Mouse (Mus musculus) lung, embryonic 15.5 days (tissue): ENCODE measurements at regions not wholly inside any gene's neighbourhood (a gene's known extent, or its start where the extent isn't known, plus 50 kb on each side); places are given as distances from the start of the nearest gene placed in this dataset.

Experiments
- ATAC-seq: fragments of 200-750 bp; cut with Nextera tagmentation; 2 replicates; pipeline ENCODE4 v1.8.0; 2017; ENCODE audit warnings: moderate number of reproducible peaks, borderline replicate concordance; ENCODE audit not compliant: low FRiP score, low TSS enrichment; ENCODE audit errors: extremely low read depth
- H3K27ac ChIP-seq: fragments of 300-500 bp; sonication (generic); 2 replicates; pipeline ENCODE4 v1.5.1; 2015; ENCODE audit warnings: moderate library complexity, mild to moderate bottlenecking, inconsistent platforms
- H3K27me3 ChIP-seq: fragments of 300-500 bp; sonication (generic); 2 replicates; pipeline ENCODE4 v1.6.1; 2015; ENCODE audit warnings: inconsistent platforms
- H3K36me3 ChIP-seq: fragments of 300-500 bp; sonication (generic); 2 replicates; pipeline ENCODE4 v1.6.1; 2015; ENCODE audit warnings: inconsistent platforms
- H3K4me1 ChIP-seq: fragments of 300-500 bp; sonication (generic); 2 replicates; pipeline ENCODE4 v1.6.1; 2015; ENCODE audit warnings: inconsistent platforms
- H3K4me2 ChIP-seq: fragments of 300-500 bp; sonication (generic); 2 replicates; pipeline ENCODE4 v1.6.1; 2015; ENCODE audit warnings: inconsistent platforms, mild to moderate bottlenecking, moderate library complexity
- H3K4me3 ChIP-seq: fragments of 300-500 bp; sonication (generic); 2 replicates; pipeline ENCODE4 v1.5.1; 2015; ENCODE audit warnings: mild to moderate bottlenecking, inconsistent platforms
- H3K9ac ChIP-seq: fragments of 300-500 bp; sonication (generic); 2 replicates; pipeline ENCODE4 v1.6.1; 2015; ENCODE audit warnings: inconsistent platforms
- H3K9me3 ChIP-seq: fragments of 300-500 bp; sonication (generic); 2 replicates; pipeline ENCODE4 v1.6.1; 2016; ENCODE audit warnings: inconsistent platforms
- WGBS: fragments of 180-500 bp; shearing (Covaris S2); methylation state at CpG from one replicate; pipeline ENCODE4 v1.1.7; 2015; 5-methylcytosine and 5-hydroxymethylcytosine counted together

GRCm38 (mm10) chr11:18821384-18821783 lies 197.4 kb downstream of the Meis1 start:
- WGBS, result 37% methylated on average over 1 of the region's 1 CpGs
- Histone ChIP-seq H3K9ac (no peak overlapping the region), H3K4me3 (no peak overlapping the region), H3K4me1 (no peaks in the 10 kb centered on the region), H3K9me3 (no peaks in the 10 kb centered on the region), H3K36me3 (no peaks in the 10 kb centered on the region), H3K27ac (no peak overlapping the region), H3K27me3 (no peaks in the 10 kb centered on the region), H3K4me2 (no peak overlapping the region)
- ATAC-seq, result no peak

DNA sequence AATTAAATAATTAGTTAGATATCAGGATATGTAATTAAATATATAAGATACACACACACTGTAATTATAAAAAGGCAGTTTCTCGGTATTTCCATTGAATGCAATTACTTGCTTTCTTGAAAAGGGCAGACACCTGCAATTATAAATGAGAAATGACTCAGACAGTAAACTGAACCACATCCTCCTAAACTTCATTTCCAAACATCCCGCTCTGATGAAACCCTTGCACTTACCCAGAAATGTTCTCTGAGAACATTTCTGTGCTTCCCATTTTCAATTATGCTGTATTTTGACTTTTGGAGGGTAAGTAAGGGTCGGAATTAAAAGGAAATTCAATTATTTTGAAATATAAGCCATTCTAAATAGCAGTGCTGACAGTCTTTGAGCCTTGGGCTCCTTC lies 204.7 kb downstream of the Meis1 start:
- no peaks in the 10 kb centered on the region for H3K27me3 ChIP-seq
- no peak overlapping the region for H3K27ac ChIP-seq
- H3K36me3 ChIP-seq, result no peaks in the 10 kb centered on the region
- no peak overlapping the region for H3K9ac ChIP-seq
- no peaks in the 10 kb centered on the region for H3K4me1 ChIP-seq
- no peak overlapping the region for H3K4me2 ChIP-seq
- no peak overlapping the region for H3K4me3 ChIP-seq
- ATAC-seq, result no peak
- WGBS, result 91% methylated on average over 3 of the region's 3 CpGs
- no peaks in the 10 kb centered on the region for H3K9me3 ChIP-seq

DNA sequence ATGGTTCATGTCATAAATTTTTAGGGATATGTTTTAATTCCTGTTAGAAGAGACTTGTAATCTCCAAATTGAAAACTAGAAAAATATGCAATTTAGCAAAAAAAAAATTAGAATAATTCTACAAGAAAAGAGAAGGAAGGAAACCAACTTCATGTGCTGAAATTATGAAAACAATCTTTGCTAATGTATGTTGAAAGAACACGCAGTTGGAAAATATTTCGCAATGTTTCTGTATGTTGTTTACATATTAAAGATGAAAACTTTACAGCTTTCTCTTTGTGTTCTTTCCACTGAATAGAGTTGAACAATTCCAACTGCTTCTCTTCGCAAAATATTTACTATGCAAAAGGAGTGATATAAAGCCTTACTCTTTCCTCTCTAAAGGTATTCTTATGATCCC lies 251.3 kb downstream of the Meis1 start:
- Histone ChIP-seq H3K4me2 (no peak overlapping the region), H3K9ac (no peak overlapping the region), H3K4me1 (no peaks in the 10 kb centered on the region), H3K27me3 (no peaks in the 10 kb centered on the region), H3K27ac (no peak overlapping the region), H3K36me3 (no peaks in the 10 kb centered on the region), H3K4me3 (no peak overlapping the region), H3K9me3 (no peaks in the 10 kb centered on the region)
- 85% methylated on average over 3 of the region's 3 CpGs for WGBS
- ATAC-seq, result no peak

DNA sequence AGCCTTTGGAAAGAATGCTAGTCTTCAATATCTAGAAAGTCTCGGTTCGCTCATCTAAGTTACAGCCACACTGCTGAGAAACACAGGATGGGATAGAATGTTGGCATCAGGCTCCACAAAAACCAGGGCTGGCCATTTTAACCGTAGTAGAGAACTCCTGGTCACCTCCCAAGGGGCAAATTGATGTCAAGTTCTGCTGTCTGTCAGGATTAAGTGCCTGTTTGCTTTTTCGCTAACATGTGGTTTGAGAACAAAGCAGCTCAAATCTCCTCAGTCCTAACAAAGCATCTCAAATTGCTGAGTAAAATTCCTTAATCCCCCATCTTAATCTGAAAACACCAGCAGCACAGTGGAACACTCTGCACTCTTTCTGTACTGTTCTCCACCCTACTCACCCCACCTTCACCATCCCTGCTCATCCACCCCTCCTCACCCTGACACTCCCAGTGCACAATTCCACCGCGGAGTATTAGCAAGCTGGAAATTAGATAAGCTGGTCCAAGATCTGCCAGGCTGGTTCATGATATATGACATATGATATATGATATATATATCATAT lies 252.2 kb downstream of the Meis1 start:
- H3K27me3 ChIP-seq, result no peaks in the 10 kb centered on the region
- H3K4me3 ChIP-seq, result no peak overlapping the region
- H3K27ac ChIP-seq, result no peak overlapping the region
- no peaks in the 10 kb centered on the region for H3K36me3 ChIP-seq
- H3K9ac ChIP-seq, result no peak overlapping the region
- no peak overlapping the region for H3K4me2 ChIP-seq
- H3K4me1 ChIP-seq, result no peaks in the 10 kb centered on the region
- ATAC-seq, result no peak
- WGBS, result 73% methylated on average over 6 of the region's 6 CpGs
- no peaks in the 10 kb centered on the region for H3K9me3 ChIP-seq

DNA sequence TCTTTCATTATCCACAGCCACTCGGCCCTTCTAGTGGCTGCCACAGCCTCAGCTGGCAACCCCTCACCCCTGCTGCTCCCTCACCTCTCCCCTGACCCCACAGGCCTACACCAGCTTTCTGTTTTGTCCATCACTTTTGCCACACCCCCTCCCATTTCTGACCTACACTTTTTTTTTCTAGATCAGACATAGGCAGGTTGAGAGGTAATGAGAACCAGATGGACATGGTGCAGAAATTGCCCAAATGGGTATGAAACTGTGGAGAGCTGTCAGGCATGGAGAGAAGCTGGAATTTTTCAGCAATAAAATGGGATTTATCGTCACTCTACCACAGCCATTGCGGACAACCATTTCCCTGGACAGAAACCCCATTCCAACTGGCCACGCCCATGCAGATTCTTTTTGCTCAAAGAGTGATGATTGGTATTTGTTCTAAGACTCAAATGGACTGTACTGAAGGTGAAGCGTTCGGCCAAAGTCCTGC lies 260.2 kb downstream of the Meis1 start:
- Histone ChIP-seq H3K27ac (no peak overlapping the region), H3K27me3 (no peaks in the 10 kb centered on the region), H3K4me3 (no peak overlapping the region), H3K4me2 (no peak overlapping the region), H3K9ac (no peak overlapping the region), H3K9me3 (no peaks in the 10 kb centered on the region), H3K36me3 (no peaks in the 10 kb centered on the region), H3K4me1 (peaks cover 12% of the 10 kb centered on the region)
- ATAC-seq, result no peak
- WGBS, result 67% methylated on average over 6 of the region's 6 CpGs

GRCm38 (mm10) chr11:18756576-18756975 lies 262.2 kb downstream of the Meis1 start:
- Histone ChIP-seq H3K4me3 (no peak overlapping the region), H3K9me3 (no peaks in the 10 kb centered on the region)

DNA sequence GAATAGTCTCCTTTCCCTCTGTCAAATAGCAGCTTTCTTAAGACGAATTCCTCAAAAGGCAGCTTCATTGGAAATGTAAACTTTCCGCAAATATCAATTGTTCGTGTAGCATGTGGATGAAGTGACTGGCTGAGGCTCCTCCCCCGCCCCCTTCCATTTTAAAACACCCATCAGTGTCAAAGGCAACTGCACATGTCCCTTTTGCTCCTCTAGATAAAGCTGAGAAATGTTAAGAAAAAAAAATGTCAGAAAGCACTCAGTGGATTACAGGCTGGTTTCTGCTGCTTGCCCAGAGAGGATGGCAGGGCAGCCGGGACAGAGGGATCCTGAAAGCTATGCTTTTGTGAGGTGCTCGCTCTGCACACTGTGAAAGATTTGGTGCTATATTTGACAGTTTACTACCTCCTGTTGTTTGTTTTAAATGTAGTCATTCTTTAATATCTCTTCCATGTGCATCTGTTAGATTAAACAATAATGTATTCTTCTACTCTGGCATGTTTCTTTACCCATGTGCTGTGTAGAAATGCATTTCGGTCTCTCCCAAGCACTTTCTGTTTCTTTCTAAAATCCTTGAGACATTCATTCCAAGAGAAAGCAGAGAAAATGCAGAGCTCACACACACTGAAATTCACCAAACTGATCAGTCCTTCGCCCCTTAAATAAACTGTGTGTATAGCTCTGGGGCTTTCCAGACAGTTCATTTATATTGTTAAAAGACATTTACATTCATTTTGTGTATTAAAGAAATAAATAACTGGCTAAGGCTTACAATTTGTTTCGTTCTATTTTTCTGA lies 263.9 kb downstream of the Meis1 start:
- H3K4me1 ChIP-seq, result peaks cover 33% of the 10 kb centered on the region
- 16% methylated on average over 9 of the region's 9 CpGs for WGBS
- no peaks in the 10 kb centered on the region for H3K36me3 ChIP-seq
- H3K4me2 ChIP-seq, result peak overlapping the region; percentile 43
- ATAC-seq, result no peak
- peak overlapping the region; percentile 61 for H3K27ac ChIP-seq
- H3K4me3 ChIP-seq, result peak overlapping the region; percentile 4
- no peak overlapping the region for H3K9ac ChIP-seq
- H3K27me3 ChIP-seq, result no peaks in the 10 kb centered on the region
- no peaks in the 10 kb centered on the region for H3K9me3 ChIP-seq

More at GRCm38 (mm10) chr11:18756576-18756975, 262.2 kb downstream of the Meis1 start:
- WGBS, result 26% methylated on average over 1 of the region's 1 CpGs
- Histone ChIP-seq H3K9ac (no peak overlapping the region), H3K36me3 (no peaks in the 10 kb centered on the region), H3K27me3 (no peaks in the 10 kb centered on the region), H3K4me1 (peaks cover 23% of the 10 kb centered on the region), H3K27ac (no peak overlapping the region), H3K4me2 (no peak overlapping the region)
- ATAC-seq, result no peak

- no peaks in the 10 kb centered on the region for H3K27me3 ChIP-seq
- H3K4me3 ChIP-seq, result no peak overlapping the region
- no peak overlapping the region for H3K9ac ChIP-seq
- no peaks in the 10 kb centered on the region for H3K36me3 ChIP-seq
- 14% methylated on average over 9 of the region's 9 CpGs for WGBS
- H3K4me2 ChIP-seq, result peak overlapping the region; percentile 43; the same call in 1 of the 2 replicates
- H3K9me3 ChIP-seq, result no peaks in the 10 kb centered on the region
- no peak overlapping the region for H3K27ac ChIP-seq
- H3K4me1 ChIP-seq, result peaks cover 42% of the 10 kb centered on the region
- ATAC-seq, result no peak
These were observed 264.9 kb downstream of the Meis1 start for GRCm38 (mm10) chr11:18753856-18754255.

- H3K27ac ChIP-seq, result no peak overlapping the region
- no peak overlapping the region for H3K9ac ChIP-seq
- no peaks in the 10 kb centered on the region for H3K36me3 ChIP-seq
- H3K4me1 ChIP-seq, result peaks cover 47% of the 10 kb centered on the region
- WGBS, result 41% methylated on average over 1 of the region's 1 CpGs
- no peak for ATAC-seq
- no peaks in the 10 kb centered on the region for H3K9me3 ChIP-seq
- H3K4me2 ChIP-seq, result no peak overlapping the region
- no peaks in the 10 kb centered on the region for H3K27me3 ChIP-seq
- H3K4me3 ChIP-seq, result no peak overlapping the region
These were observed 265.5 kb downstream of the Meis1 start for GRCm38 (mm10) chr11:18753246-18753645.

DNA sequence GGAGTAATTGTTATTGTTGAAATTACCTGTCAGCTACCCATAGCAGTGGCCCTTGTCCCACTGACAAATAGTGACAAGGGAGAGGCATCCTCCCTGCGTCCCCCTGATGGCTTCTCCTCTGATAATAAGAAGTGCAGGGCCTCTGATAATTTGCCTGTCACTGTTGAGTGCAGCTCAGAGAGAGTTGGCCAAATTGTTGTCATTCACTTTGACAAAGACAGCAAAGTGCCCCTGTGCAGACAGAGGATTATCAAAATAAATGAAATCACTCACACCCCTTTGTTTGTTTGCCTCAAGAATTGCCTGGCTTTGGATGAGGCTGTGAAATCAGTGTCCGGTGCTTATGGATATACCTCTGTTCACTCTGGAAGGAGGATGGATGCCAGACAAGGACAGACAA lies 266.3 kb downstream of the Meis1 start:
- ATAC-seq, result no peak
- Histone ChIP-seq H3K4me1 (peaks cover 54% of the 10 kb centered on the region), H3K4me2 (no peak overlapping the region), H3K4me3 (no peak overlapping the region), H3K36me3 (no peaks in the 10 kb centered on the region), H3K9ac (no peak overlapping the region), H3K9me3 (no peaks in the 10 kb centered on the region), H3K27me3 (no peaks in the 10 kb centered on the region), H3K27ac (no peak overlapping the region)
- 42% methylated on average over 2 of the region's 2 CpGs for WGBS

GRCm38 (mm10) chr11:18750911-18751841 lies 267.6 kb downstream of the Meis1 start:
- no peaks in the 10 kb centered on the region for H3K9me3 ChIP-seq
- peak overlapping the region; percentile 48 for H3K4me2 ChIP-seq
- peaks cover 62% of the 10 kb centered on the region for H3K4me1 ChIP-seq
- H3K4me3 ChIP-seq, result peak overlapping the region; percentile 22
- peak overlapping the region; percentile 57 for H3K27ac ChIP-seq
- H3K9ac ChIP-seq, result no peak overlapping the region
- H3K36me3 ChIP-seq, result no peaks in the 10 kb centered on the region
- no peaks in the 10 kb centered on the region for H3K27me3 ChIP-seq
- ATAC-seq, result peak; percentile 41; the same call in 1 of the 2 replicates
- WGBS, result 4% methylated on average over 20 of the region's 20 CpGs

- 51% methylated on average over 2 of the region's 2 CpGs for WGBS
- ATAC-seq, result no peak
- peaks cover 70% of the 10 kb centered on the region for H3K4me1 ChIP-seq
- H3K27me3 ChIP-seq, result no peaks in the 10 kb centered on the region
- H3K4me3 ChIP-seq, result no peak overlapping the region
- no peaks in the 10 kb centered on the region for H3K9me3 ChIP-seq
- peak overlapping the region; percentile 57 for H3K27ac ChIP-seq
- no peaks in the 10 kb centered on the region for H3K36me3 ChIP-seq
- peak overlapping the region; percentile 3 for H3K4me2 ChIP-seq
- no peak overlapping the region for H3K9ac ChIP-seq
These were observed 268.8 kb downstream of the Meis1 start for GRCm38 (mm10) chr11:18750080-18750375.
